In genomic region chr11:119675546-119675945, GRCm38 (mm10) we compare ENCODE assay signal across 9 mouse cellular contexts.
"Had no signal": no experiment of that assay in that cellular context is flagged by ENCODE, and none has a peak within 500 bp of the region (broad histone marks: within the 10 kb centered on the region; RNA-seq: fewer than 3 reads in every experiment).

No protein-coding gene starts in this region.

- ATAC-seq: liver, embryonic 12.5 days had no signal

- H3K27me3 ChIP-seq: liver, embryonic 12.5 days; lung, embryonic 15.5 days had no signal

- DNase-seq: kidney, adult 2 months; lung, postnatal 14 days; midbrain, embryonic 14.5 days; thymus, postnatal 4 days had no signal

- H3K9ac ChIP-seq: liver, embryonic 12.5 days; lung, embryonic 15.5 days had no signal

- H3K9me3 ChIP-seq: liver, embryonic 12.5 days; lung, embryonic 15.5 days had no signal

- H3K4me2 ChIP-seq: liver, embryonic 12.5 days; lung, embryonic 15.5 days had no signal

- H3K36me3 ChIP-seq: lung, embryonic 15.5 days had no signal

- H3K4me3 ChIP-seq: layer of hippocampus, adult 2 months; liver, embryonic 12.5 days; lung, embryonic 15.5 days had no signal

- H3K27ac ChIP-seq: kidney, postnatal 0 days; liver, embryonic 12.5 days; lung, embryonic 15.5 days; stomach, postnatal 0 days had no signal
